Mouse (Mus musculus) embryonic facial prominence, embryonic 13.5 days (tissue): ENCODE measurements around the gene Ddx50. TPM values are rescaled to one million over a fixed set of nuclear protein-coding genes. Genes with fewer than 3 reads are reported as not detected.

Experiments
- ATAC-seq: fragments of 200-750 bp; cut with Nextera tagmentation; 2 replicates; pipeline ENCODE4 v1.8.0; 2017; ENCODE audit warnings: low read depth; ENCODE audit not compliant: insufficient number of reproducible peaks, insufficient read depth, low FRiP score, low TSS enrichment
- H3K27ac ChIP-seq: fragments of 300-500 bp; sonication (generic); 2 replicates; pipeline ENCODE4 v1.5.1; 2015; ENCODE audit warnings: moderate library complexity, mild to moderate bottlenecking, inconsistent platforms
- H3K27me3 ChIP-seq: fragments of 300-500 bp; sonication (generic); 2 replicates; pipeline ENCODE4 v1.6.1; 2015; ENCODE audit warnings: mild to moderate bottlenecking, inconsistent platforms
- H3K36me3 ChIP-seq: fragments of 300-500 bp; sonication (generic); 2 replicates; pipeline ENCODE4 v1.6.1; 2015; ENCODE audit warnings: mild to moderate bottlenecking, inconsistent platforms
- H3K4me1 ChIP-seq: fragments of 300-500 bp; sonication (generic); 2 replicates; pipeline ENCODE4 v1.6.1; 2015; ENCODE audit warnings: inconsistent platforms
- H3K4me2 ChIP-seq: fragments of 300-500 bp; sonication (generic); 2 replicates; pipeline ENCODE4 v1.6.1; 2015; ENCODE audit warnings: moderate library complexity, mild to moderate bottlenecking, inconsistent platforms
- H3K4me3 ChIP-seq: fragments of 300-500 bp; sonication (generic); 2 replicates; pipeline ENCODE4 v1.5.1; 2015; ENCODE audit warnings: mild to moderate bottlenecking, inconsistent platforms
- H3K9ac ChIP-seq: fragments of 300-500 bp; sonication (generic); 2 replicates; pipeline ENCODE4 v1.6.1; 2015; ENCODE audit warnings: mild to moderate bottlenecking, inconsistent platforms
- H3K9me3 ChIP-seq: fragments of 300-500 bp; sonication (generic); 2 replicates; pipeline ENCODE4 v1.6.1; 2016; ENCODE audit warnings: inconsistent platforms
- WGBS: fragments of 180-500 bp; shearing (Covaris S2); methylation state at CpG from one replicate; pipeline ENCODE4 v1.1.7; 2015; ENCODE audit warnings: mixed read lengths; 5-methylcytosine and 5-hydroxymethylcytosine counted together
- microRNA-seq: library from miRNA; unstranded; fragments of <30 nt; microRNA quantifications from one replicate; pipeline ENCODE4, GENCODE M21; 2016
- polyA plus RNA-seq: library from polyadenylated mRNA; unstranded; fragments of >200 nt; fragmentation: Nextera tagmentation; extraction: Ambion mirVana; gene quantifications from 2 replicates; pipeline ENCODE4 v1.2.1, GENCODE M21; 2015

The Ddx50 gene
- polyA plus RNA-seq, 1 experiment from 2014 or later: 175 TPM

DNA sequence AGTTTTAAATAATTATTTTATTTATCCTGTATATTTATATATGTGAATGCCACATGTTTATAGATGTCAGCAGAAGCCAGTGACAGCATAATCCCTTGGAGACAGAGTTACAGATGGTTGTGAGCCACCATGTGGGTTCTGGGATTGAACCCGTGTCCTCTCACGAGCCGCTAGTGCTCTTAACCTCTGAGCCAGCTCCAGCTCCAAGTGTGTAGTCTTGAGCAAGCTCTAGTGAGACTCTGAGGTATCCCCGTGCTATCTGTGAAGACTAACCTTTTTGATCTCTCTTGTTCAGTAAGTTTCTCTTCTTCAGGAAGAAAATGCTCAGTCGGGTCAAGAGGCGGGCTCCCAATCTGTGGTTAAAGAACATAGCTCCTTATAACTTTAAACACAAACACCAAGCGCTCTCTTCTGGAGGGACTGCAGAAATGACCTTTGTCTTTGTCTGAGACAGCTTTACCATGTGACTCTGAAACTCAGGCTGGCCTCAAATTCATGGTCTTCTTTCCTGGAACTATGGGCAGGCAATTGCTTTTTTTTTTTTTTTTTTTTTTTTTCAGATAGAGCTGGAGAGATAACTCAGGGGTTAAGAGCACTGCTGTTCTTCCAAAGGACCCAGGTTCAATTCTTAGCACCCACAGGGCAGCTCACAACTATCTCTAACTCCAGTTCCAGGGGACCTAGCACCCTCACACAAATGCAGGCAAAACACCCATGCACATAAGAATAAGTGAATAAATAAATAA, 80.7 kb downstream of the Ddx50 start:
- H3K4me1 ChIP-seq: no peaks in the 10 kb centered on the region
- H3K27ac ChIP-seq: no peak overlapping the region
- no peak overlapping the region for H3K4me3 ChIP-seq
- H3K9ac ChIP-seq: no peak overlapping the region
- ATAC-seq: no peak
- no peaks in the 10 kb centered on the region for H3K27me3 ChIP-seq
- WGBS: 94% methylated on average over 7 of the region's 7 CpGs
- H3K9me3 ChIP-seq: no peaks in the 10 kb centered on the region
- no peak overlapping the region for H3K4me2 ChIP-seq
- peaks cover 83% of the 10 kb centered on the region for H3K36me3 ChIP-seq

GRCm38 (mm10) chr10:62568861-62569260, 82.2 kb downstream of the Ddx50 start:
- H3K4me1 ChIP-seq: no peaks in the 10 kb centered on the region
- ATAC-seq: no peak
- no peak overlapping the region for H3K4me3 ChIP-seq
- no peaks in the 10 kb centered on the region for H3K9me3 ChIP-seq
- no peak overlapping the region for H3K9ac ChIP-seq
- WGBS: 86% methylated on average over 4 of the region's 4 CpGs
- H3K27ac ChIP-seq: no peak overlapping the region
- H3K27me3 ChIP-seq: no peaks in the 10 kb centered on the region
- H3K4me2 ChIP-seq: no peak overlapping the region
- H3K36me3 ChIP-seq: peaks cover 85% of the 10 kb centered on the region

Small RNA genes within 50 kb of the gene (microRNA-seq; reads per million reads assigned to microRNA genes)
- not detected for gene Mir7215

Other genes starting within 250 kb of the Ddx50 start
- 0.46 and 1.0 TPM in 2 replicates for gene Hkdc1, start 228.7 kb downstream of the Ddx50 start, polyA plus RNA-seq
- 0.60 and 0.73 TPM in 2 replicates for gene 4930507D05Rik, start 201.7 kb downstream of the Ddx50 start, polyA plus RNA-seq
- 25.3 and 26.2 TPM in 2 replicates for gene Supv3l1, start 201.5 kb downstream of the Ddx50 start, polyA plus RNA-seq
- 76.0 and 76.5 TPM in 2 replicates for gene Vps26a, start 164.4 kb downstream of the Ddx50 start, polyA plus RNA-seq
- 9.7 and 11.5 TPM in 2 replicates for gene Srgn, start 123.8 kb downstream of the Ddx50 start, polyA plus RNA-seq
- 38.5 and 42.4 TPM in 2 replicates for gene Kif1bp, start 72.8 kb downstream of the Ddx50 start, polyA plus RNA-seq
- gene Ddx21, start 48.9 kb downstream of the Ddx50 start, polyA plus RNA-seq: 24.1 and 26.3 TPM in 2 replicates
- gene Stox1, start 74.9 kb upstream of the Ddx50 start, polyA plus RNA-seq: 1.6 and 3.1 TPM in 2 replicates
- gene Ccar1, start 141.1 kb upstream of the Ddx50 start, polyA plus RNA-seq: 130 and 147 TPM in 2 replicates